ENCODE assay signal across 28 mouse cellular contexts in genomic region chr1:87521523-87521922, GRCm38 (mm10). TPM values are rescaled to one million over a fixed set of nuclear protein-coding genes. Genes with fewer than 3 reads are reported as not detected.
DNase-seq lines count a peak whose midpoint lies in the region; ATAC-seq and TF ChIP-seq lines count a peak whose summit lies in the region.
"Had no signal": no experiment of that assay in that cellular context is flagged by ENCODE, and none has a peak within 500 bp of the region (broad histone marks: within the 10 kb centered on the region; RNA-seq: fewer than 3 reads in every experiment).

No protein-coding gene starts in this region.

- DNase-seq in hindbrain, postnatal 0 days (ENCODE audit: low spot score) = peak; percentile 13
- peak; percentile 60 for DNase-seq in 3134 (ENCODE audit: extremely low read depth, insufficient read length, low spot score)
- DNase-seq in 3T3-L1 (ENCODE audit: low read depth, low spot score) = peak; percentile 86
- DNase-seq in brain, adult 2 months (ENCODE audit: low read depth, low spot score) = peak; percentile 68
- no peak for DNase-seq in heart, postnatal 4 days
- no peak for DNase-seq in left cerebral cortex, postnatal 10 days (ENCODE audit: extremely low spot score in 1 of 2, low spot score in 2 of 2)
- DNase-seq: cerebellum, adult 18-20 months; gastrocnemius, postnatal 10 days; kidney, adult 11 months; liver, postnatal 0 days had no signal

- 44% methylated on average over 1 of the region's 1 CpGs for WGBS in hindbrain, postnatal 0 days
- WGBS in hindbrain, embryonic 16.5 days = 57% methylated on average over 1 of the region's 1 CpGs
- 67% methylated on average over 1 of the region's 1 CpGs for WGBS in midbrain, embryonic 15.5 days

- intact Hi-C loops in left cerebral cortex, postnatal 10 days (cut with DNase I) = no loop called here

- no peaks in the 10 kb centered on the region for H3K27me3 ChIP-seq in hindbrain, postnatal 0 days (ENCODE audit: insufficient read depth, low read length)
- no peaks in the 10 kb centered on the region for H3K27me3 ChIP-seq in hindbrain, embryonic 16.5 days (replicated peaks; ENCODE audit: control insufficient read depth, insufficient read depth, low read length)
- H3K27me3 ChIP-seq in midbrain, embryonic 15.5 days (replicated peaks) = no peaks in the 10 kb centered on the region
- H3K27me3 ChIP-seq: limb, embryonic 12.5 days; midbrain, embryonic 12.5 days had no signal

- no peak for TF ChIP-seq CTCF in hindbrain, postnatal 0 days (IDR thresholded peaks at IDR 0.05; ENCODE audit: low read depth)

- no peaks in the 10 kb centered on the region for H3K9me3 ChIP-seq in hindbrain, postnatal 0 days (ENCODE audit: low read length)
- no peaks in the 10 kb centered on the region for H3K9me3 ChIP-seq in hindbrain, embryonic 16.5 days (ENCODE audit: control insufficient read depth, low read length)
- H3K9me3 ChIP-seq in midbrain, embryonic 15.5 days = no peaks in the 10 kb centered on the region
- H3K9me3 ChIP-seq: hindbrain, embryonic 10.5 days; limb, embryonic 12.5 days; midbrain, embryonic 12.5 days had no signal

- no peak overlapping the region for H3K4me2 ChIP-seq in hindbrain, postnatal 0 days (ENCODE audit: low read depth, low read length)
- no peak overlapping the region for H3K4me2 ChIP-seq in hindbrain, embryonic 16.5 days (ENCODE audit: low read length)
- no peak overlapping the region for H3K4me2 ChIP-seq in midbrain, embryonic 15.5 days
- H3K4me2 ChIP-seq: limb, embryonic 12.5 days; liver, embryonic 11.5 days; midbrain, embryonic 12.5 days had no signal

- H3K4me3 ChIP-seq in hindbrain, postnatal 0 days (ENCODE audit: low read length) = no peak overlapping the region
- no peak overlapping the region for H3K4me3 ChIP-seq in hindbrain, embryonic 16.5 days (ENCODE audit: low read length)
- no peak overlapping the region for H3K4me3 ChIP-seq in midbrain, embryonic 15.5 days
- H3K4me3 ChIP-seq: hindbrain, embryonic 10.5 days; limb, embryonic 12.5 days; midbrain, embryonic 12.5 days had no signal

- no peak overlapping the region for H3K9ac ChIP-seq in hindbrain, postnatal 0 days (replicated peaks; ENCODE audit: low read length)
- no peak overlapping the region for H3K9ac ChIP-seq in hindbrain, embryonic 16.5 days (ENCODE audit: low read depth, low read length)
- H3K9ac ChIP-seq in midbrain, embryonic 15.5 days = no peak overlapping the region
- H3K9ac ChIP-seq: liver, postnatal 0 days; midbrain, embryonic 12.5 days had no signal

- no peaks in the 10 kb centered on the region for H3K36me3 ChIP-seq in hindbrain, postnatal 0 days (ENCODE audit: insufficient read depth, low read length)
- no peaks in the 10 kb centered on the region for H3K36me3 ChIP-seq in hindbrain, embryonic 16.5 days (ENCODE audit: control insufficient read depth, insufficient read depth, low read length)
- no peaks in the 10 kb centered on the region for H3K36me3 ChIP-seq in midbrain, embryonic 15.5 days (replicated peaks)
- H3K36me3 ChIP-seq: hindbrain, embryonic 10.5 days; limb, embryonic 12.5 days; midbrain, embryonic 12.5 days had no signal

- ATAC-seq in hindbrain, postnatal 0 days = no peak
- ATAC-seq in hindbrain, embryonic 16.5 days = no peak
- no peak for ATAC-seq in midbrain, embryonic 15.5 days (replicated peaks)
- ATAC-seq: forebrain, embryonic 14.5 days; liver, postnatal 0 days had no signal

- H3K27ac ChIP-seq in hindbrain, postnatal 0 days = no peak overlapping the region
- H3K27ac ChIP-seq in hindbrain, embryonic 16.5 days (ENCODE audit: low read depth, low read length) = no peak overlapping the region
- H3K27ac ChIP-seq in midbrain, embryonic 15.5 days = no peak overlapping the region
- H3K27ac ChIP-seq: hindbrain, embryonic 10.5 days; limb, embryonic 12.5 days; midbrain, embryonic 12.5 days; stomach, postnatal 0 days had no signal

- H3K4me1 ChIP-seq in hindbrain, postnatal 0 days (ENCODE audit: insufficient read depth, low read length) = no peaks in the 10 kb centered on the region
- H3K4me1 ChIP-seq in hindbrain, embryonic 16.5 days (ENCODE audit: control insufficient read depth, insufficient read depth, low read depth, low read length) = 0 out of 2 replicates have a peak, but pooled peaks cover 2% of the 10 kb centered on the region
- H3K4me1 ChIP-seq in midbrain, embryonic 15.5 days = peaks cover 4% of the 10 kb centered on the region; the same call in 1 of the 2 replicates

RNA-seq across cellular contexts. Expression of gene Neu2, which starts 11.8 kb away (rescaled TPM):
- 0.10 and 5.8 TPM in 2 replicates for total RNA-seq in hindbrain, postnatal 0 days (2014; rRNA removed)
- polyA plus RNA-seq in hindbrain, postnatal 0 days (2015; fragmentation: Nextera tagmentation; extraction: Ambion mirVana) = 0.85 and 1.2 TPM in 2 replicates
- polyA plus RNA-seq in hindbrain, embryonic 16.5 days (2015; fragmentation: Nextera tagmentation; extraction: Ambion mirVana) = 0.54 and 0.65 TPM in 2 replicates
- not detected for total RNA-seq in heart, postnatal 4 days (2021)
- polyA plus RNA-seq in midbrain, embryonic 15.5 days (2015; fragmentation: Nextera tagmentation; extraction: Ambion mirVana) = 0.15 and 0.46 TPM in 2 replicates
- total RNA-seq in left cerebral cortex, postnatal 10 days (2021) = 1 to 10 TPM; 2.3 to 2.4 TPM
- total RNA-seq: granulocyte monocyte progenitor cell, adult 5-6 weeks; megakaryocyte progenitor cell, adult 5-6 weeks; monocyte, adult 5-6 weeks had no signal
- polyA plus RNA-seq: embryonic facial prominence, embryonic 14.5 days; heart, embryonic 11.5 days; heart, postnatal 0 days; hindbrain, embryonic 10.5 days; midbrain, embryonic 12.5 days; neural tube, embryonic 11.5 days had no signal

RNA-seq across cellular contexts. Expression of gene Snorc, which starts 51.5 kb away (rescaled TPM):
- not detected in 2 replicates for total RNA-seq in hindbrain, postnatal 0 days (2014; rRNA removed)
- polyA plus RNA-seq in hindbrain, postnatal 0 days (2015; fragmentation: Nextera tagmentation; extraction: Ambion mirVana) = 1.5 and 2.0 TPM in 2 replicates
- 1.2 and 2.3 TPM in 2 replicates for polyA plus RNA-seq in hindbrain, embryonic 16.5 days (2015; fragmentation: Nextera tagmentation; extraction: Ambion mirVana)
- total RNA-seq in heart, postnatal 4 days (2021) = not detected
- polyA plus RNA-seq in midbrain, embryonic 15.5 days (2015; fragmentation: Nextera tagmentation; extraction: Ambion mirVana) = 0.83 and 1.1 TPM in 2 replicates
- total RNA-seq in left cerebral cortex, postnatal 10 days (2021) = not detected
- total RNA-seq: gastrocnemius, postnatal 10 days; granulocyte monocyte progenitor cell, adult 5-6 weeks; layer of hippocampus, postnatal 14 days; megakaryocyte progenitor cell, adult 5-6 weeks; monocyte, adult 5-6 weeks had no signal
- polyA plus RNA-seq: forebrain, embryonic 14.5 days; heart, embryonic 11.5 days; heart, postnatal 0 days; hindbrain, embryonic 10.5 days; kidney, embryonic 16.5 days; liver, embryonic 11.5 days; midbrain, embryonic 12.5 days; neural tube, embryonic 11.5 days; stomach, postnatal 0 days; urinary bladder, adult 2 months had no signal

RNA-seq across cellular contexts. Expression of gene Ngef, which starts 52.1 kb away (rescaled TPM):
- total RNA-seq in hindbrain, postnatal 0 days (2014; rRNA removed) = 42.1 and 49.1 TPM in 2 replicates
- polyA plus RNA-seq in hindbrain, postnatal 0 days (2015; fragmentation: Nextera tagmentation; extraction: Ambion mirVana) = 32.4 and 35.6 TPM in 2 replicates
- polyA plus RNA-seq in hindbrain, embryonic 16.5 days (2015; fragmentation: Nextera tagmentation; extraction: Ambion mirVana) = 28.9 and 29.9 TPM in 2 replicates
- total RNA-seq in heart, postnatal 4 days (2021) = under 1 TPM; 0.29 to 0.41 TPM
- polyA plus RNA-seq in midbrain, embryonic 15.5 days (2015; fragmentation: Nextera tagmentation; extraction: Ambion mirVana) = 22.1 and 24.4 TPM in 2 replicates
- 100 to 1,000 TPM; 198 to 200 TPM for total RNA-seq in left cerebral cortex, postnatal 10 days (2021)
- total RNA-seq: granulocyte monocyte progenitor cell, adult 5-6 weeks; megakaryocyte progenitor cell, adult 5-6 weeks; monocyte, adult 5-6 weeks had no signal

Comparison
In these comparisons a context has a peak if more than half of its experiments do, and no peak if none do; other contexts are left out.
1. DNase-seq: peak in hindbrain, postnatal 0 days (single experiment), 3134 (single experiment), 3T3-L1 (single experiment) and brain, adult 2 months (single experiment); none in heart, postnatal 4 days (single experiment) and left cerebral cortex, postnatal 10 days (0 of 2).
2. RNA of gene Ngef, which starts 52.1 kb away (total RNA-seq): 198 to 200 TPM in left cerebral cortex, postnatal 10 days and 42.1 to 49.1 TPM in hindbrain, postnatal 0 days; 0.29 to 0.41 TPM in heart, postnatal 4 days; every median in the first group is over 10 times any median in the second.